Mouse (Mus musculus): Measurements from ENCODE around the gene Cfdp1. TPM values are rescaled to one million over a fixed set of nuclear protein-coding genes. Genes with fewer than 3 reads are reported as not detected.
A peak's percentile ranks its signal among the peaks of the same experiment; 100 is the strongest.
"Not testable (repeated sequence)": the region's sequence is repeated elsewhere in the genome, so short reads cannot be mapped to it uniquely, and the experiment has no call there.

The Cfdp1 gene
- total RNA-seq, 2 experiments from 2014 or later, result 14.6 to 17.9 TPM

DNA sequence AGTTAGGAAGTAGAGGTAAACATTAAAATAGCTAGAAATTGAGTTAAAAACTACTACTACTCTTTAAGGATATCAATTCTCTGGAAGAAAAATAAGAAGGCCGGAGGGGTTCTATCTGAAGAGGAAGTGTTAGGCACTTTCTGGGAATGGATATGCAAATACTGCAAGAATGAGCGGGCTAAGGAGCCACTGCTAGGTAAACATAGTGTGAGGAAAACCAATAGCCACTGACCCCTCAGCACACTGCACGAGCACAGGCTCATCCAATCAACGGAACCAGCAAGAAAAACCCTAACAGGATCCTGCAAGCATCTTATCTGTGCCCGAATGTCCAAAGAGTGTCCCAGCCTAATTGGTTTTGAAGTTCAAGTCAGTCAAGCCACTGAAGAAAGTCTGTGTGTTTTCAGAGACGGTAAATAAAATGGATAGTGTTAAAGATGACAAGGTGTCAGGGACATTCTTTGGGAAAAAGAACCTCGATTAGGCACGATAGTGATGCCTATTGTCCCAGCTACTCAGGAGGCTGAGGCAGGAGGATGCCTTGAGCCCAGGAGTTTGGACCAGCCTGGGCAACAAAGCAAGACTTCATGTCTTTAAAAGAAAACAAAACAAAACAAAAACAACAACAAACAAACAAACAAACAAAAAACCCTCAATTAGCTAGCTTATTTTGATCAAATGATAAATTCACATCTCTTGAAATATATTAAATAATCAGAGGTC is 11.2 kb upstream of the Cfdp1 start:
- intact Hi-C loops (cut with DNase I), result no loop called here
- no peak for DNase-seq

- intact Hi-C loops (cut with DNase I), result no loop called here
- DNase-seq, result no peak
These were observed 10.6 kb upstream of the Cfdp1 start for GRCm38 (mm10) chr8:111864648-111865047.

GRCm38 (mm10) chr8:111863280-111863679 is 9.2 kb upstream of the Cfdp1 start:
- no peak for DNase-seq
- intact Hi-C loops (cut with DNase I), result no loop called here

- no peak for DNase-seq
- intact Hi-C loops (cut with DNase I), result no loop called here
These were observed 1.9 kb upstream of the Cfdp1 start for GRCm38 (mm10) chr8:111855977-111856376.

- DNase-seq; intact Hi-C loops (cut with DNase I): not testable (repeated sequence)
These were observed 872 bp downstream of the Cfdp1 start for GRCm38 (mm10) chr8:111853219-111853618.

GRCm38 (mm10) chr8:111846746-111847145 is 7.3 kb downstream of the Cfdp1 start:
- DNase-seq, result no peak
- intact Hi-C loops (cut with DNase I), result no loop called here

- intact Hi-C loops (cut with DNase I), result no loop called here
- DNase-seq, result no peak
These were observed 18.6 kb downstream of the Cfdp1 start for GRCm38 (mm10) chr8:111835540-111835939.

- peak in 1 of 2 experiments; percentile 28 for DNase-seq
- intact Hi-C loops (cut with DNase I), result no loop called here
These were observed 20.1 kb downstream of the Cfdp1 start for GRCm38 (mm10) chr8:111834011-111834410.

GRCm38 (mm10) chr8:111832983-111833382 is 21.1 kb downstream of the Cfdp1 start:
- intact Hi-C loops (cut with DNase I), result no loop called here
- DNase-seq, result no peak

DNA sequence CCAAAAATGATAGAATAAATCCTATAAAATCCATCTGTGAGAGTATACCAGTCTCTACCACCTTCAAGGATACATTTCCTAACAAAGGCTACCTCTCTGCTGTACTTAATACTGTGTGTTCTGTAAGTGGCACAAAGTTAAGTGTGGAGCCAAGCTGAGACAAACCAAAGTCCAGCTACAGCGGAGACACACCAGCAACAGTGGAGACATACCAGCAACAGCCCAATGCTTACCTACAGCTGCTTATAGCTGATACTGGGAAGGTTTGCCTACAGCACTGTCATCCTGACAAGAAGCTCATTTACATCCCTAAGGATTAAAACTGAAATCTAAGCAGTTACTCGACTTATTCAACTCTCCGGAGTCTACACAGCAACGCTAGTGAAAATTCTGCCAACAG is 22.1 kb downstream of the Cfdp1 start:
- no peak for DNase-seq
- intact Hi-C loops (cut with DNase I), result no loop called here

GRCm38 (mm10) chr8:111828595-111828994 is 25.5 kb downstream of the Cfdp1 start:
- intact Hi-C loops (cut with DNase I), result no loop called here
- DNase-seq, result no peak

GRCm38 (mm10) chr8:111825219-111825618 is 28.9 kb downstream of the Cfdp1 start:
- DNase-seq, result no peak
- intact Hi-C loops (cut with DNase I), result loop anchor here (2.0 kb wide), 1 partner anchor 146 kb away; no protein-coding TSS in a partner anchor

- no peak for DNase-seq
- intact Hi-C loops (cut with DNase I), result loop anchor here (1.0 to 2.0 kb wide), 2 partner anchors 112 to 146 kb away; no protein-coding TSS in a partner anchor
These were observed 29.8 kb downstream of the Cfdp1 start for GRCm38 (mm10) chr8:111824334-111824733.

- intact Hi-C loops (cut with DNase I), result no loop called here
- no peak for DNase-seq
These were observed 32.9 kb downstream of the Cfdp1 start for GRCm38 (mm10) chr8:111821199-111821598.

DNA sequence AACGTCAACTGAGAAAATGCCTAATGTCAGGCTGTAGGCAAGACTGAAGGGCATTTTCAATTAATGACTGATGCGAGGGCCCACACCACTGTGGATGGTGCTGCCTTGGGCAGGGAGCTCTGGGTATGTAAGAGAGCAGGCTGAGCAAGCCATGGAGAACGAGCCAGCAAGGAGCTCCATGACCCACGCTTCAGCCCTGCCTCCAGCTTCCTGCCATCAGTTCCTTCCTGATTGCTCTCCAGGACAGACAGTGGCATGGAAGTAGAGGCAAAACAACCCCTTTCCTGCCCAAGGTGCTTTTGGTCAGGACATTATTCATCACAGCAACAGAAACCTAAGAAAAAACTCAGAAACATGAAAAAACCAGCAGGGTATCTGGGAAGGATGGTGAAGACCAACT is 33.4 kb downstream of the Cfdp1 start:
- intact Hi-C loops (cut with DNase I), result no loop called here
- no peak for DNase-seq

- intact Hi-C loops (cut with DNase I), result no loop called here
- no peak for DNase-seq
These were observed 34.1 kb downstream of the Cfdp1 start for GRCm38 (mm10) chr8:111820018-111820417.

- no peak for DNase-seq
- intact Hi-C loops (cut with DNase I), result no loop called here
These were observed 35.5 kb downstream of the Cfdp1 start for GRCm38 (mm10) chr8:111818556-111818955.

DNA sequence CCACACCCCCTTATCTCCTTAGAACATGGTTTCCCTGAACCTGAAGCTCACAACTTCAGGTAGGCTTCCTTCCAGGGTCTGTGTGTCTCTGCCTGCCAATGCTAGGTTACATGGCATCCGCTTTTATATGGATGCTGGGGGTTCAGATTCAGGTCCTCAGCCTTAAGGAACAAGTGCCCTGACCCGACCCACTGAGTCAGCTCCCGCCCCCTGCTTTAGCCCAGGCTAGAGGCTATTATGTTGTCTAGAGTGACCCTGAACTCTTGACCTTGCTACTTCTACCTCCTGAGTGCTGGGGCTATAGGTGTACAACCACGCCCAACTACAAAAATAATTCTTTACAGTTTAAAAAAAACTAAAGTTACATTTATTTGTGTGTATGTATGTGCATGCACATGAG is 39.0 kb downstream of the Cfdp1 start:
- intact Hi-C loops (cut with DNase I), result no loop called here
- DNase-seq, result no peak

DNA sequence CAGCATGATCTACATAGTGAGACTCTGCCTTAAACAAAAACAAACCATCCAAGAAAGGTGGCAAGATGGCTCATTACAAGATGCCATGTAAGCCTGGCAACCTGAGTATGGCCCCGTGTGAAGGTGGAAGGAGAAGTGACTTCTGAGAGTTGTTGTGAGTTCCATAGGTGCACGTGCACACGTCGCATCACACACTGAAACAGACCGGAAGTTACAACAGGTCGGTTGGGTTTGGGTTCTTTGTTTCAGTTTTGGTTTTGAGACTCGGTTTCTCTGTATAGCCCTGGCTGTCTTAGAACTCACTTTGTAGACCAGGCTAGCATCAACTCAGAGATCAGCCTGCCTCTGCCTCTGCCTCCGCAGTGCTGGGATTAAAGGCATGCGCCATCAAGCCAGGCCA is 40.3 kb downstream of the Cfdp1 start:
- intact Hi-C loops (cut with DNase I), result no loop called here
- no peak for DNase-seq

- intact Hi-C loops (cut with DNase I), result no loop called here
- no peak for DNase-seq
These were observed 41.3 kb downstream of the Cfdp1 start for GRCm38 (mm10) chr8:111812835-111813234.

- intact Hi-C loops (cut with DNase I), result no loop called here
- DNase-seq, result no peak
These were observed 43.3 kb downstream of the Cfdp1 start for GRCm38 (mm10) chr8:111810656-111811336.

Data from gastrocnemius, postnatal 36 days (tissue).